Mouse (Mus musculus) E14TG2a.4 (cell line): ENCODE data around the gene Eid2b.

Experiments
- CTCF ChIP-seq: conservative IDR thresholded peaks from 2 replicates; pipeline ENCODE4 v1.5.1; 2014; ENCODE audit warnings: low read length
- NANOG ChIP-seq: IDR thresholded peaks from 2 replicates; pipeline ENCODE4 v1.6.1; 2014; ENCODE audit warnings: borderline replicate concordance, low read length, mixed read lengths
- POU5F1 ChIP-seq: IDR thresholded peaks from 2 replicates; pipeline ENCODE4 v1.6.1; 2014; ENCODE audit warnings: low read length, borderline replicate concordance

GRCm38 (mm10) chr7:28290638-28291590 lies 13.4 kb downstream of the Eid2b start, which contains the start of gene Selenov:
- TF ChIP-seq CTCF (no peak), NANOG (no peak), POU5F1 (no peak; the same call in 1 of the 2 replicates)
